Mouse (Mus musculus) gastrocnemius, postnatal 36 days (tissue): ENCODE results near the gene Fes. TPM values are rescaled to one million over a fixed set of nuclear protein-coding genes. Genes with fewer than 3 reads are reported as not detected.

Experiments used
- total RNA-seq, 2 experiments: library from RNA; stranded (reverse); gene quantifications; 2 replicates each; pipeline ENCODE4 v1.2.3; 2021

The Fes gene
- total RNA-seq, 2 experiments from 2014 or later = 3.5 to 5.2 TPM

Other genes starting within 250 kb of the Fes start
- gene Sema4b, start 201.1 kb downstream of the Fes start, total RNA-seq = 1 to 10 TPM; 1.6 TPM
- 1 to 10 TPM; 4.9 to 8.2 TPM for gene Cib1, start 155.1 kb downstream of the Fes start, total RNA-seq
- gene Gdpgp1, start 155.1 kb downstream of the Fes start, total RNA-seq = under 1 TPM; 0.69 to 0.79 TPM
- gene Ttll13, start 141.6 kb downstream of the Fes start, total RNA-seq = under 1 TPM; 0.17 to 0.33 TPM
- gene Ngrn, start 126.7 kb downstream of the Fes start, total RNA-seq = 10 to 100 TPM; 16.8 to 20.4 TPM
- gene Vps33b, start 118.3 kb downstream of the Fes start, total RNA-seq = 1 to 10 TPM; 2.9 to 3.4 TPM
- gene Prc1, start 93.5 kb downstream of the Fes start, total RNA-seq = 1 to 10 TPM; 1.2 to 1.3 TPM
- 1 to 10 TPM; 5.2 to 9.9 TPM for gene Rccd1, start 63.5 kb downstream of the Fes start, total RNA-seq
- 10 to 100 TPM in 1 of 2 experiments, 1 to 10 TPM in 1; 9.7 to 12.1 TPM for gene Unc45a, start 46.9 kb downstream of the Fes start, total RNA-seq
- gene Hddc3, start 44.8 kb downstream of the Fes start, total RNA-seq = 10 to 100 TPM; 17.6 to 21.1 TPM
- gene Man2a2, start 16.6 kb downstream of the Fes start, total RNA-seq = 100 to 1,000 TPM; 139 to 157 TPM
- 10 to 100 TPM; 40.7 to 48.6 TPM for gene Furin, start 17.5 kb upstream of the Fes start, total RNA-seq
- 1 to 10 TPM in 1 of 2 experiments, under 1 TPM in 1; 0.64 to 1.1 TPM for gene Blm, start 147.2 kb upstream of the Fes start, total RNA-seq